Mouse (Mus musculus): Measurements from ENCODE around the gene Inka1. TPM values are rescaled to one million over a fixed set of nuclear protein-coding genes. Genes with fewer than 3 reads are reported as not detected.
"Not testable (repeated sequence)": the region's sequence is repeated elsewhere in the genome, so short reads cannot be mapped to it uniquely, and the experiment has no call there.

The Inka1 gene
- 11.1 and 32.3 TPM in 2 replicates for total RNA-seq (2015; ENCODE audit: low replicate concordance)
- total RNA-seq (2017; ENCODE audit: low replicate concordance) = 16.3 and 18.1 TPM in 2 replicates

- peak; percentile 67 for ATAC-seq (replicated peaks; ENCODE audit: low FRiP score, poor library complexity, severe bottlenecking)
Observed at GRCm38 (mm10) chr9:107985131-107986119, at the start of gene Inka1. TSS of gene Inka1 (minus strand) at chr9:107985879.

GRCm38 (mm10) chr9:108032126-108032525 is 46.4 kb upstream of the Inka1 start:
- ATAC-seq (replicated peaks; ENCODE audit: low FRiP score, poor library complexity, severe bottlenecking) = no peak

GRCm38 (mm10) chr9:108027867-108028266 is 42.2 kb upstream of the Inka1 start:
- peak; percentile 33; the same call in 1 of the 2 replicates for ATAC-seq (replicated peaks; ENCODE audit: low FRiP score, poor library complexity, severe bottlenecking)

GRCm38 (mm10) chr9:108026584-108026983 is 40.9 kb upstream of the Inka1 start:
- no peak for ATAC-seq (replicated peaks; ENCODE audit: low FRiP score, poor library complexity, severe bottlenecking)

GRCm38 (mm10) chr9:108023216-108023615 is 37.5 kb upstream of the Inka1 start:
- ATAC-seq (replicated peaks; ENCODE audit: low FRiP score, poor library complexity, severe bottlenecking) = no peak

GRCm38 (mm10) chr9:108020741-108021140 is 35.1 kb upstream of the Inka1 start:
- ATAC-seq (replicated peaks; ENCODE audit: low FRiP score, poor library complexity, severe bottlenecking) = no peak

GRCm38 (mm10) chr9:108017127-108017526 is 31.4 kb upstream of the Inka1 start:
- ATAC-seq (replicated peaks; ENCODE audit: low FRiP score, poor library complexity, severe bottlenecking) = no peak

GRCm38 (mm10) chr9:108013577-108013976 is 27.9 kb upstream of the Inka1 start:
- not testable (repeated sequence) for ATAC-seq (replicated peaks; ENCODE audit: low FRiP score, poor library complexity, severe bottlenecking)

- no peak for ATAC-seq (replicated peaks; ENCODE audit: low FRiP score, poor library complexity, severe bottlenecking)
Observed at GRCm38 (mm10) chr9:108010385-108010784, 24.7 kb upstream of the Inka1 start.

- no peak for ATAC-seq (replicated peaks; ENCODE audit: low FRiP score, poor library complexity, severe bottlenecking)
Observed at GRCm38 (mm10) chr9:108008041-108008440, 22.4 kb upstream of the Inka1 start.

- peak; percentile 24 for ATAC-seq (replicated peaks; ENCODE audit: low FRiP score, poor library complexity, severe bottlenecking)
Observed at GRCm38 (mm10) chr9:108003531-108003890, 17.8 kb upstream of the Inka1 start.

- peak; percentile 32 for ATAC-seq (replicated peaks; ENCODE audit: low FRiP score, poor library complexity, severe bottlenecking)
Observed at GRCm38 (mm10) chr9:108002778-108003530, 17.3 kb upstream of the Inka1 start.

GRCm38 (mm10) chr9:108001922-108002770 is 16.5 kb upstream of the Inka1 start, which contains the start of gene Ip6k1:
TSS of gene Ip6k1 (plus strand) at chr9:108002501.
- ATAC-seq (replicated peaks; ENCODE audit: low FRiP score, poor library complexity, severe bottlenecking) = peak; percentile 94

GRCm38 (mm10) chr9:107996049-107996448 is 10.4 kb upstream of the Inka1 start, which contains the start of gene Gm20662:
TSS of gene Gm20662 (plus strand) at chr9:107996349.
- ATAC-seq (replicated peaks; ENCODE audit: low FRiP score, poor library complexity, severe bottlenecking) = no peak

GRCm38 (mm10) chr9:107995513-107995912 is 9.8 kb upstream of the Inka1 start:
- ATAC-seq (replicated peaks; ENCODE audit: low FRiP score, poor library complexity, severe bottlenecking) = no peak

GRCm38 (mm10) chr9:107994464-107994863 is 8.8 kb upstream of the Inka1 start:
- no peak for ATAC-seq (replicated peaks; ENCODE audit: low FRiP score, poor library complexity, severe bottlenecking)

GRCm38 (mm10) chr9:107993013-107993412 is 7.3 kb upstream of the Inka1 start:
- ATAC-seq (replicated peaks; ENCODE audit: low FRiP score, poor library complexity, severe bottlenecking) = no peak

- ATAC-seq (replicated peaks; ENCODE audit: low FRiP score, poor library complexity, severe bottlenecking) = no peak
Observed at GRCm38 (mm10) chr9:107992197-107992596, 6.5 kb upstream of the Inka1 start, which contains the start of gene Cdhr4. TSS of gene Cdhr4 (plus strand) at chr9:107992497.

GRCm38 (mm10) chr9:107987950-107988349 is 2.3 kb upstream of the Inka1 start:
- no peak for ATAC-seq (replicated peaks; ENCODE audit: low FRiP score, poor library complexity, severe bottlenecking)
